Mouse (Mus musculus) ZHBTc4 (cell line): Measurements from ENCODE around the gene Map1b.

Source experiments
- DNase-seq: peaks from one replicate; pipeline ENCODE4 v3.0.0-alpha.2; 2011; ENCODE audit warnings: low read depth, low spot score

The Map1b gene

DNA sequence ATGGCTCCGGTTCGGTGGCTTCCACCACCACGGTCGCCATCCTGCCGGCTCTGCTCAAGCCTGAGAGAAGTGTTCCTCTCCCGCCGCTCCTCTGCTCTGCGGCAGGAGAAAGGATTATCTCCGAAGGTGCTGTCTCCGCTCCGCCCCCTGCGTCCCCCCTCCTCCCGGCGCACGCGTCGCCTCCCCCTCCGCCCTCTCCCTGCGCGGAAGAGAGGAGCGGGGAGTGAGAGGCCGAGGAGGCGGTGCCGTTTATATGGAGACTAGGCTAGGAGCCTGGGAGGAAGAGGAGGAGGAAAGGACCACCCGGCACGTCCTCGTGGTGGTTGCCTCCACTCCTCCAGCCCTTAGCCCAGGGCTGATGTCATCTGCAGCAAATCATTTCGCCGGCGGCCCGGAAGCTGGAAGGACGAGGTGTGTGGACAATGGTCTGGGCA lies at the start of gene Map1b:
Map1b (minus strand) TSS at position 93 of the 434 bp plus-strand sequence.
- peak; percentile 86 for DNase-seq

DNA sequence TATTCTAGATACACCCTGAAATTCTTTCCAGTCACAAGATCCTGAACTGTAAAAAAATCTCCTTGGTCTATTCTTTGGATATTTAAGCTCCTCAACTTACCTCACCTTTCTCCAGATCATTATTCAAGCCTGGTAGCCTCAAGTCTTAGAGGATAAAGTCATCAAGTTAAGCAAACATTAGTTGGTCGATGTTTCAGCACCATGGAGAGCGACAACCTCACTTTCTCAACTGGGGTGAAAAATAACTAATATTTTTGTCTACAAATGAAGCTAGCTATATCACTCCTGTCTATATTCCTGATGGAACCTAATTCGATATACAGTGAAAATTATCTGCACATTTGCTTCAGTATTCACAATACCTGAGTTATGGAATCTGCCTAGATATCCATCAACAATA lies 48.0 kb upstream of the Map1b start:
- DNase-seq = peak; percentile 39

DNA sequence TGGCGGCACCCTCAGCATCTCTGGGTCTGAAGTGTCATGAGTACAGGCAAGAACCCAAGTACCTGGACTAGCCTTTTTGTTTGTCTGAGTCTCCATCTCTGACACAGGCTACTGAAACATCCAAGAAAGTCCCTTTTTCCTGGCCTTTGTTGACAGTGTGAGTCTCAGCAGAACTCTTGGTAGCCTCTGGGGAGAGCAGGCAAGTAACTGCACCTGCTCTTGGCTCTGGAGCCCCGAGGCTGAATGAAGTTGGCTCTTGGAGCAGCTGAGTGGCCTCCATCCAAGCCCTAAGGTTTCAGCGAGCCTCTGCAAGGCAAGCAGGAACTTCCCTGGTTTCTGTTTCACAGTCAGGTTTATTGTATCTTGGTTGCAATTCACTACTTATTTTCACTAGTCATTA lies 46.7 kb upstream of the Map1b start:
- DNase-seq = no peak

DNA sequence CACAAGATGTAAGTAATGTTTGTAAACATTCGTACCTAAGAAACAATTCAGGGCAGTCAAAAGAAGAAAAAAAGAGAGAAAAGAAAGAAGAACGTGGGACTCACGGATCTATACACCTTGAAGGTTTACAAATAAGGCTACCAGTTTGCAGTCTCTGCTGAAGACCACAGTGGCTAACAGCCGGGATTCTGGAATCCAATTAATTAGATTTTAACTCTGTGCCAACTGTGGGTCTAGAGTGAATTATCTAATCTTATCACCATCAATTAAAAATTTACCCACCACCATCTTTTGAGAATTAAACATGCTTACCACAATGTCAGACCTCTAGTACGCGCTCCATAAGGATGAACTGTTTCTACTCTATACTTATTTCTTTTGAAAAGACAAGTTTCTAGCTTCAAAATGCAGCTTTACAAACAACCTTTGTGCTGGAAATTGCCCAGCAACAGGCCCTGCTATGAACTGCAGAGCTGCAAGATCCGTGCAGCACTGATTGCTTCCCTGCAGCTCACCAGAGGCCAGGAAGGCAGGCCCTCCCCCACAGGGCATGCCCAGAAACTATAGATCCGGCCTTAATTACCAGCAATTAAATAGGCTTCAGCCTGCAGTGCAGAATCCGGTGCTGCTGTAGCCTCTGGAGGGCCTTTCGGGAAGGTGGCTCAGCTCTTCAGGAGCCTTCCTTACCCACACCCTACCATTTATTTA lies 45.7 kb upstream of the Map1b start:
- no peak for DNase-seq

DNA sequence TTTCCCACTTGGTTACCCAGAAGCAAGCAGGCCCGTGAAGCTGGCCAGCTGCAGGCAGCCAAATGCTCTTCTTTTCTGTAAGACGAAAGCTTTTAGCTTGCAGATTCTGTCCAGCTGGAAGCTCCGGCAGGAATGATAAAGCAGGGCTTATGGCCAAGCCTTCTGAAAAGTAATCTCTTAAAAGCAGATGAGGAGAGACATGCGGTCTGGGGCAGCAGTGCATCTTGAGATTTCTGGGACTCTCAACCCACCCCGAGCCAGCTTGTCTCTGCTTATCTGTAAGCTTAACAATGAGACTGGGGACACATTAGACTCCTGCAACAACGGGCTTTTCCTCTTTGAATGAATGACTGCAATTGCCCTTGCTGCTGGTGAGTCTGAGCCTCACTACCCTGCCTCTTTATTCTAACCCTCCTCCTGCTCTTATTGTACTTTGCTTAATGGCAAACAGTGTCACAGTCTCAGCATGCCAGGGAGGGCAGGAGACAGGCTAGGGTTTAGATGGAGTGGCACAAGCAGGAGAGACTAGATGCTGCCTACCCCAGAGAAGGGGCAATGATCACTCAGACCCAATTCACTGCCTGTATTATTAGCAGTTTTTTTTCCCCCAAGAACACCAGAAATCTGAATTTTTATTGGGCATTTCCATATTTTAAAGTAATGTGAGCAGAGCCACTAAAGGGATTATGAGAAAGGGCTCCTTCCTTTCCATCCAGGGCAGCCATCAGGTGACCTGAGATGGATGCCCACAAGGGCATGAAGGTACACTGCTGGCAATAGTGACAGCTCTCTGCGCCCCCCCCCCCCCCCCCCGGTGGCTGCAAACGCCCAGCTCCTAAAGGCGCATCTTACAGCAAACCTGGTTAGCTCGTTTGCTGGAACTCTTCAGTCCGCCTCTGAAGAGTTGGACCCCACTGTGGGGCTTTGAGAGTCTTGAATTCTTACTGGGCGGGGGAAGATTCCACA lies 44.6 kb upstream of the Map1b start:
- DNase-seq = no peak

DNA sequence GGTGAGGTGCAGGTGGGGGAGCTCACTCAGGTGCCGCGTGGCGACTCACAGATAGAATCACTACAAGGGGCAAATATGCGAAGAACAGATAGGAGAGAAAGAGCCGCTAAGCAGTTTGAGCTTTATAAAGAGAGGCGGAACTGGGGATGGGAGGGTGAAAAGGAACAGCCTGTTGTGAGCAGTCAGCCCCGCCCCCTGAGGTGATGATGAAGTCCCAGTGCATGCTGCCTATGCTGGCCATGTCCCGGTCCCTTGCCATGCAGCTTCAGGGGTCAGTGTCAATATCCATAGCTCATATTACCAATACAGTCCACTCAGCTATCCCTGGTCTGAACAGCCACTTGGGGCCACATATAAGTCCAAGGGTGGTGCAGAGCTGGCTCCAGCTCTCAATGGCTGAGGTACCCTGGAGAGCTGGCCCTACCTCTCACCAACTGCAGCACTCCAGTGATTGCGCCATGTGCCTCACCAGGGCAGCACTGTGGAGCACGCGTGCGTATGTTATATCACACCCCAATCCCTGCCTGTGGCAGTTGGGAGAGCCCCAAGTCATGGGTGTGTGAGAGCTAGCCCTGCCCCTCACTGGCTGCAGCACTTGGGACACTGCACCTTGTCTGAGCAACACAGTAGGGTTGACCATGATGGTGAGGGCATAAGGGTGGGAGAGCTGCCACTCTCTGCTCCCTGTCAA lies 42.0 kb upstream of the Map1b start:
- peak; percentile 18 for DNase-seq

DNA sequence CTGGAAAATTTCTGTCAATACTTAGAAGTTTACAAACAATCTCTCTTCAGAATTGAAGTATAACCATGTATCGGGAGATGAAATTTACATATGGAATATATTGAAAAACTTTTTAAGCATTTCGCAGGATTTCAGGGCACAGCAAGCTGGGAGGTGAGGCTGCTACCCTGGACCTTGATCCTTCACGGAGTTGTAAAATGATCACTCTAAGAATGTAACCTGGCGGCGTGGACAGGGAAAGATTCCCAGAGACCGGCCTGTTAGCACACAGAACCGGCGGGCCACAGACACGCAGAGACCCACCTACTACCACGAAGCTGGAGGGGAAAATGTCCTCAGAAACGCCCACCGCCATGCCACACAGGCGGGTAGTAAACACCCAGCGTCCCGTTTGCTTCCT lies 41.5 kb upstream of the Map1b start:
- DNase-seq = peak; percentile 10

DNA sequence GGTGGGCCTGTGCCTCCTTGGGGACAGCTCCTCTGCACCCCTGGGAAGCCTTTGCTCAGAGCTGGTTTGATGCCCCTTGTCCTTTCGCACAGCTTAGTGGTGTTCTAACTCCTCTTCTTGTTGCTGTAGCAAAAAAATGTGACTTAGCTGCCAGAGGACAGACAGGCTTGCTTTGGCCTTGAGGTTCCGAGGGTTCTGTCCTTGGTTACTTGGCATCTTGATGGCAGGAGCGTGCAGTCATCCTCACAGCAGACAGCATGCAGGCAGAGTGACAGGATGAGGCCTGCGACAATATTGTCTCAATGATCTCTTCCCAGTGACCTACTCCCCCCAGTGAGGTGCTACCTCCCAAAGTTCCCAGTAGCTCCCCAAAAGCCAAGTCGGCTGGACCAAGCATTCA lies 41.0 kb upstream of the Map1b start:
- no peak for DNase-seq

DNA sequence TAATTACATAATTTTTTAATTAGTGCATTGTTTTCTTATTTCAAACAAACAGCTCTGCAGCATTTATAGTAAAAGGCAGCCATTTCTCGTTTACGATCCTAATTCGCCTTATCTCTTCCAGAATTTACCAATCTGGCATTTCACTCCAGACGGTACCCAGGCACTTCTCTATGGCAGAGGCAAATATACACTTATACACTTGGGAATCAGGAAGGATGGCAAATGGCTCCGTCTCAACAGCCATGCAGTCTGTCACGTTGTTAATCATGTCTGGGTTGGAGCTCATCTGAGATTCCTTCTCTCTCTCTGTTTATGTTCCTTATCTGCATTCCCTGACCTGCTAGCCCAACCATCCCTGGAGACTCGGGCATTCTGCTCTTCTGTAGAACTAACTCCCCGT lies 38.6 kb upstream of the Map1b start:
- DNase-seq = no peak

DNA sequence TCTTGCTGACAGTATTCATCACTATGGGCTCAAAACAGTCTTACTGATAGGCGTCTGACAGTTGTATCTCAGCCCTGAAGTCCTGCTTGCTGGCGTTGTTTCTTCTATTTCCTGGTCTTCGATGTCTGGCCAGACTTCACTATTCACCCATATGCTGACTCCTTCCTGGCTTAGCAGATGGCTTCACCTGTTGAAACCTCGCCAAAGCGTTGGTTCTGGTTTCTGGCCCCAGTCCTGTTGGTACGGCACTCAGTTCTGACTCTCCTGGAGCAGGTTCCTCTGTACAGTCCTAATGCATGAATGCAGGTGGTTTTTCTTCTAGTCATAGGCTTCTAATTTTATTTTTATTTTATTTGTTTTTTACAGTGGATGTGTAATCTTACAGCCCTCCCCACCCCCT lies 38.1 kb upstream of the Map1b start:
- DNase-seq = no peak

DNA sequence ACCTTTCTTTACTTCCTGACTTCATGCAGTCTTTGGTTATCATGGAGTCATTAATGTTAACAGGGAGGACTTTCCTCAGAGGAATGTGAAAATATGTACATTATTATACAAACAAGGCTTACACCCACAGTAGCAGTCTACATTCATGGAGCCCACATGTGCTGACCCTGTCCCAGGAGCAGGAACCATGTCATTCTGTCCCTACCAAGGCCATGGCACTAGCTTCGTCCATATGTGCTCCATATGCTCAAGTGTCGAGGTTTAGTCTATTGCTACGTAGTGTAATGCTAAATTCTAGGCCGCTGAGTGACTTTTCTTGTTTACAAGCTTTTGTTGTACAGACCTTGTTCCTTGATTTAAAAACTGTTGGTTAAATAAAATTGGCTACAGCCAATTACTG lies 36.0 kb upstream of the Map1b start:
- no peak for DNase-seq

DNA sequence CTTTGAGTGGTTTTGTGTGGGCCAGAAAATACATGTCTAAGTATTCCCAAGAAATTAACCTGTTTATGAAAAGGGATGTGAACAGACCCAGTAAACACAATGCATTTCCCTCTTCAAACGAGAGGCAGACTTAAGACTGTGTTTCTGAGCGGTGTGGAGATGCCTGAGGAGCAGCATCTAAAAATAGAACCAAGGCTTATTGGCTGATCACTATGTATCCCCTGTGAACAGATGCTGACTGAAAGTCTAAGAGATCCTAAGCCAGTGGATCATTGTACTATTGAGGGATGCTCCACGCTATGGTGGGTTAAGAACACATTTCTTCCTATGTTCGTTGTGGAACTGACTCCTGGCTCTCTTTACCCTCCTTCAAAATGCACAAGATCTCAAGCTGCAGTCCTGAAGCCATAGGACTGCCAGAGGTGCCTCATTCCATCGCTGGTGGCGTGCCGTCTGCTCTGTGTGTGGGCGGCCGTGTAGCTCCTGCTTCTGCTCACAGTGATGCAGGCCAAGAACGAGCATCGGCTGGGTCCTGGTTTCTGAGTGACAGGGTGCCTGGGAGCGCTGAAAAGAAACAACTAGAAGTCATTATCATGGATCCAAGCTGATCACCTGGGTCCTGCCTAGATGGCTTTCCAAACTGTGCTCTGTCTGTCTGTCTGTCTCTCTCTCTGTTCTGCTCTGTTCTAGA lies 34.5 kb upstream of the Map1b start:
- DNase-seq = peak; percentile 20

DNA sequence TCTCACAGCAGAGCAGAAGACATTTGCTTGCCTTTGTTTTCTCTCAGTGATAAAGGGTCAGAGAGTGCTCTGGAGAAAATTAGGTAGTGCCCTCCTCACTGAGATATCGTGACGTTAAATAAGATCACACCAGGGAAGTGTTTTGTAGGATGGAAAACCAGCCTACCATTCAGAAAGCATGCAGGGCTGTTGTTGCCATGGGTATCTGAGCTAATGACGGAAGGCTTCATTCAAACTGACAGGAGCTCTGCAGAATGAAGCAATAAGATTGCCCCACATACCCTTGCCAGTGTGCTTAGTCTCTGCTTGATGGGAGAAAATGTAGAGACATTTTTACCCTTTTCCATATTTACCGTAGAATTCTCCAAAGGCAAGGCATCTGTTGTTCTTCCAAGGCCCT lies 33.7 kb upstream of the Map1b start:
- DNase-seq = no peak

DNA sequence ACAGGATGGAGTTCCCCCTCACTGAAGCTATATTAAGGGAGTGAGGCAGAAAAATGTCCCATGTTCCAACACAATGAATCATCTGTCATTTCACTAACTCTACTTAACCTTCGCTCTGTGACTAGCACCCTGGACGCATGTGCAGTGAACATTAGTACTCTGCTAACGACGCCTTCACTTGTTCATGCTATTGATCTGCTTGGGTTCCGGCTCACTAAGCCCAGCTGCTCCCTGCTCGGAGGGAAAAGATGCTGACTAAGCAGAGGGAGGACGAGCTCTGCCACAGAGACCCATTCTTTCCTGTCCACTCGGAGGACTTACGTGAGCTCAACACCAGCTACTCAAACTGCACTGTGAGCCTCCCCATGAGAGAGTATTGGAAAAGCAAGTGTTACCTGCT lies 33.2 kb upstream of the Map1b start:
- DNase-seq = no peak

DNA sequence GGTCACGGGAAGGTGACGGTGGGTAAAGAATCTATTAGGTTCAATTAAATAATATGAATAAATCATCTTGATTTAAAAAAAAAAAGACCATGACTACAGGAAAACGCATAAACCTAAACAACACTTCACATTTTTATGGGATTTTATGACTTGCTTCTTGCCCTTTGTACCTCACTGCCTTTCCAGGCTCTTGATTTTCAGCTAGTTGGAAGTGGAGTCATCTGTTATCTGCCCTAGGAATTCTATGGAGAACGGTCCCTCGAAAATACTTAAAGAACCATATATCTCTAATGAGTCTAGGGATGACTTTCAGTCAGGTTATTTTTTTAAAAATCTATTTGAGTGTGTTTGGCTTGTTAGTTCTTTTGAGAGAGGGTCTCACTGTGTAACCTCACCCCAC lies 30.5 kb upstream of the Map1b start:
- DNase-seq = no peak

DNA sequence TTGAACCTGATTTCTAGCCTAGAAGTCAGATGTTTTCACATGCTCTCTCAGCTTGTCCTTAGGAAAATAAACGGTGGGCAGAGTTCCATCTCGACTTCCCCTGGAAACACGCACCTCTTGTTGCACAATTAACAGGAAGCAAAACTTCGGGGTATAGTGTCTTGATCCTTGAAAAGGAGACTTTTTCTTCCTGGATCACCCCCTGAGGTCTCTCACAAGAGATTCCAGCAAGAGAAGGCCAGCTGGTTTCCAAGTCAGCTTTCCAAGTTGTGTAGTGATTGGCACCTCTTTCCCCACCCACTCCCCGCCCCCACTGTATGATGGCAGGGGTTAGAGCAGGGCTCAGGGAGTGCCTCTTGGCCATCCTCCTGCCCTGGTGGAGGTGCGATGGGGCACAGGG lies 28.9 kb upstream of the Map1b start:
- no peak for DNase-seq

DNA sequence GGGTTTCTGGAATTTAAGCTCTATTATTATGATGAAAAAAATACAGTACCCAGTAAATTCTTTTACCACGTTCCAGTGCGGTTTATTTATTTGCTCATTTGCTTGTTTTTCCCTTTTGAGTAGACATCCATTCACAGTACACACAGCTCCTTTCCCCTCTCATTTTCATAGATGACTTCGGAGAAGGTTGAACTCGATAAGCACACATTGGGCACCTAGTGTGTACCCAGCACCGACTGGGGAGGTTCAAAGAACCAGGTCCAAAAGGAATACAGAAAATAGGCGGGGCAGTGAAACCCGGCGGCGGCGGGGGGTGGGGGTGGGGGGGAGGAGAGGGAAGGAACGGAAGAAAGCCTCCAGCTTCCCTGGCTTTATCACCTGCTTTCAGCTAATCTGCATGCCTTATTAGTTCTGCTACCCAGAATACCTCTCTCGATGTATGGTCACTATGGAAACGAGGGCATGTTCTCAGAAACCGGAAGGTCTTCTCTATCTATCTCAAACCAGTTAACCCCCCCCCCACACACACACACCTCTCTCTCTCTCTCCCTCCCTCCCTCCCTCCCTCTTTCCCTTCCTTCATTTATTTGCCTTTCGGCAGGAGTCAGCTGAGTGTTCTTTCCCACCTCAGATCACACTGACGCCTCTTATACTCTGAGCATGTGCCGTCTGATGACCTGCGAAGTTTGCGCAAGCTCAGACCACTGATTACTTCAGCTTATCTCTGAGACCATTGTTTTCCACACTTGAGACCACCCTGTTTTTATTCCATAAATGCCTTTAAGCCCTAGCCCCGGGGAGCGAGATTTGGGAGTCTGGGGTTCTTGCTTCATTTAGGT lies 25.3 kb upstream of the Map1b start:
- DNase-seq = no peak

DNA sequence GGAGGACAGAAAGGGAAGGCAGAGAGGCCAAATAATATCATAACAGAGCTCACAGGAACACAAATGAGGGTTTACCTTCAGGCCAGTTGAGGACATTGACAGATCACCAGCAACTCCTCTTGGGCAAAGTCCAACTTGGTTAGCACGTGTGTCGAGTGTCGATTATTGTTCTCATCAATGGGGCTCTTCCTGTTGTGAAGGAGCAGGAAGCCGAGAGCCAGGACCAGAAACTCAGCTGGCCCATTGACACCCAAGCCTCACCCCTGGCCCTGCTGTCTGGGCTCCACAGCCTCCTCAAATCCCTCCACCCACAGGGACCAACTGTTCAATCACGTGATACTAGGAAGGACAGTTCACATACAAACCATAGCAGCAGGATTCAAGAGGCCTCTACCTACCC lies 22.9 kb upstream of the Map1b start:
- no peak for DNase-seq

DNA sequence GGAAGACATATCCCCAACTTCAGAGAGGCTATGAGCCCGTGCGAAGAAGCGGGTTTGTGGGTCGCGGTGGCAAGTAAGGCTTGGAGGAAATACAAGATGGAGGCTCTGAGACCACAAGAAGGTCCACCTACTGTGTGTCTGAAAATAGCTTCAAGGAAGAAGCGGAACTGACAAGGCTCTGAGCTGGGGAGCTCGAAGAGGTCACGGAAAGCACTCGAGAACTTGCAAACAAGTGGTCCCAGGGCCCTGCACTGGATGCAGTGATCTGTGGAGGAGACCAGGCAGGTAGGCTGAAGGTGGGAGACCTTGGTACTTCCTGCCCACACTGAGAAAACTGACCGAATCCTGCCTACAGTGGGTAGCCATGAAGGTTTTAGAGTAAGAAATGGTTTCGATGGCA lies 22.5 kb upstream of the Map1b start:
- DNase-seq = no peak

DNA sequence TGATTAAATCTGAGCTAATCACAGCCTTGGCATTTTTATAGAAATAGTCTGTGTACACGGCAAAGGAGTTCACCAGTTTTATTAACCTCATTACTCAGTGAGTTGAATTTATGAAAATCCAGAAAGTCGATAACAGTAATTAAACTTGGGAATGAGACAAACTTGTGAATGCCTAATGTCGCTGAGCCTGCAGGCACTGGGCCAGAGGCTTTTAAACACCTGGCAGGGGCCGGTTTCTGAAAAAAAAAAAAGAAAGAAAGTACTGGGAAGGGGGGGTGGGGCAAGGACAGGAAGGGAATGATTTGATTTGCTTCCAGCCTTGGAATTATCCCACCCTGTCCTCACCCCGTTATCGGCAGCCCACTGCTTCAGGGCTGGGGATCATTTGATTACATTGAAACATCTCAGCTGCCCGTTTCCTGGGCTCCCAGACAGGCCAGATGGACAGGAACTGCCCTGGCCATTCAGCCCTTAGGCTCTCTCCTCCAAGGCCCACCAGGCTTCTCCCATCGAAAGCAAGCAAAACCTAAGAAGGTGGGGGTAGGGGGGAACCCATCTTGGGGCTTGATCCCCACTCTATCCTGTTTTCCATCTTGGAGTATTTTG lies 21.7 kb upstream of the Map1b start:
- DNase-seq = no peak
